Mouse (Mus musculus) spleen, embryonic (tissue): ENCODE measurements at regions not wholly inside any gene's neighbourhood (a gene's known extent, or its start where the extent isn't known, plus 50 kb on each side); places are given as distances from the start of the nearest gene placed in this dataset.
"Not testable (repeated sequence)": the region's sequence is repeated elsewhere in the genome, so short reads cannot be mapped to it uniquely, and the experiment has no call there.

ENCODE experiments used
- CTCF ChIA-PET: fragments of 350-600 bp; sonication (Branson Sonifier 250); formaldehyde crosslinking; loops from one replicate; lab custom pipeline; 2022; lab: Charles Lee

GRCm38 (mm10) chr12:47163171-47163570 lies 344.4 kb upstream of the Nova1 start:
- CTCF ChIA-PET, result no interaction called here

- CTCF ChIA-PET, result no interaction called here
Observed at GRCm38 (mm10) chr12:47162624-47163151, 344.0 kb upstream of the Nova1 start.

- CTCF ChIA-PET, result no interaction called here
Observed at GRCm38 (mm10) chr12:47160626-47161025, 341.9 kb upstream of the Nova1 start.

- CTCF ChIA-PET, result not testable (repeated sequence)
Observed at GRCm38 (mm10) chr12:47155916-47156315, 337.2 kb upstream of the Nova1 start.

- CTCF ChIA-PET, result no interaction called here
Observed at GRCm38 (mm10) chr12:47140677-47141076, 321.9 kb upstream of the Nova1 start.

- CTCF ChIA-PET, result no interaction called here
Observed at GRCm38 (mm10) chr12:47129821-47130220, 311.1 kb upstream of the Nova1 start.

GRCm38 (mm10) chr12:47128596-47128995 lies 309.9 kb upstream of the Nova1 start:
- CTCF ChIA-PET, result no interaction called here

GRCm38 (mm10) chr12:47121426-47121825 lies 302.7 kb upstream of the Nova1 start:
- CTCF ChIA-PET, result no interaction called here

- CTCF ChIA-PET, result no interaction called here
Observed at GRCm38 (mm10) chr12:47117504-47117903, 298.8 kb upstream of the Nova1 start.

- CTCF ChIA-PET, result no interaction called here
Observed at GRCm38 (mm10) chr12:47089234-47089633, 270.5 kb upstream of the Nova1 start.

GRCm38 (mm10) chr12:47074961-47075360 lies 256.2 kb upstream of the Nova1 start:
- CTCF ChIA-PET, result no interaction called here

- CTCF ChIA-PET, result no interaction called here
Observed at GRCm38 (mm10) chr12:47052474-47052873, 233.7 kb upstream of the Nova1 start.

- CTCF ChIA-PET, result no interaction called here
Observed at GRCm38 (mm10) chr12:47020810-47021348, 202.2 kb upstream of the Nova1 start.

- CTCF ChIA-PET, result no interaction called here
Observed at GRCm38 (mm10) chr12:46992343-46992742, 173.6 kb upstream of the Nova1 start.

- CTCF ChIA-PET, result no interaction called here
Observed at GRCm38 (mm10) chr12:46988972-46989371, 170.2 kb upstream of the Nova1 start.

GRCm38 (mm10) chr12:46950223-46950779 lies 131.6 kb upstream of the Nova1 start:
- CTCF ChIA-PET, result no interaction called here

- CTCF ChIA-PET, result no interaction called here
Observed at GRCm38 (mm10) chr12:46945707-46946106, 127.0 kb upstream of the Nova1 start.

- CTCF ChIA-PET, result no interaction called here
Observed at GRCm38 (mm10) chr12:46931086-46931485, 112.4 kb upstream of the Nova1 start.

GRCm38 (mm10) chr12:46917286-46917685 lies 98.6 kb upstream of the Nova1 start:
- CTCF ChIA-PET, result no interaction called here

- CTCF ChIA-PET, result no interaction called here
Observed at GRCm38 (mm10) chr12:46878164-46878563, 59.4 kb upstream of the Nova1 start.

- CTCF ChIA-PET, result interaction anchor here (0.5 kb wide), 1 partner anchor 232 kb away, joined by 4 read pairs; no protein-coding TSS in a partner anchor
Observed at GRCm38 (mm10) chr12:46870130-46870529, 51.4 kb upstream of the Nova1 start.
